Mouse (Mus musculus) granulocyte monocyte progenitor cell, adult 5-6 weeks (primary cell): ENCODE data around the gene Fasn. TPM values are rescaled to one million over a fixed set of nuclear protein-coding genes. Genes with fewer than 3 reads are reported as not detected.

ENCODE experiments used
- ATAC-seq: replicated peaks from 2 replicates; pipeline ENCODE4 v1.8.0; 2016; ENCODE audit warnings: mild to moderate bottlenecking, moderate TSS enrichment, inconsistent platforms; ENCODE audit not compliant: poor library complexity, severe bottlenecking
- total RNA-seq, 2 experiments: library from RNA; stranded (forward) in 1 of 2; stranded (reverse) in 1 of 2; fragments of 200-712, 200-1000 nt in 1 of 2; fragments of >200 nt in 1 of 2; fragmentation: Nextera tagmentation in 1 of 2; gene quantifications; 2 replicates each; pipeline ENCODE4 v1.2.3; 2014 to 2017

Gene Fasn
- total RNA-seq, 2 experiments from 2014 or later, result 59.7 to 79.3 TPM

- no peak for ATAC-seq
Measured at GRCm38 (mm10) chr11:120829757-120830532, 5.6 kb upstream of the Fasn start.

- ATAC-seq, result no peak
Measured at GRCm38 (mm10) chr11:120828416-120828815, 4.1 kb upstream of the Fasn start.

- ATAC-seq, result no peak
Measured at GRCm38 (mm10) chr11:120826016-120826953, 1.9 kb upstream of the Fasn start.

- ATAC-seq, result no peak
Measured at GRCm38 (mm10) chr11:120825289-120825863, 1.0 kb upstream of the Fasn start.

GRCm38 (mm10) chr11:120824787-120825288 is 491 bp upstream of the Fasn start:
- ATAC-seq, result no peak

GRCm38 (mm10) chr11:120823551-120823947 is 798 bp downstream of the Fasn start:
- peak; percentile 10 for ATAC-seq

- peak; percentile 19 for ATAC-seq
Measured at GRCm38 (mm10) chr11:120822831-120823550, 1.4 kb downstream of the Fasn start.

- ATAC-seq, result no peak
Measured at GRCm38 (mm10) chr11:120822321-120822720, 2.0 kb downstream of the Fasn start.

GRCm38 (mm10) chr11:120821076-120821922 is 3.0 kb downstream of the Fasn start:
- ATAC-seq, result no peak

- no peak for ATAC-seq
Measured at GRCm38 (mm10) chr11:120820546-120820945, 3.8 kb downstream of the Fasn start.

- no peak for ATAC-seq
Measured at GRCm38 (mm10) chr11:120819556-120819955, 4.8 kb downstream of the Fasn start.

- no peak for ATAC-seq
Measured at GRCm38 (mm10) chr11:120818251-120818650, 6.1 kb downstream of the Fasn start.

- no peak for ATAC-seq
Measured at GRCm38 (mm10) chr11:120817358-120817757, 7.0 kb downstream of the Fasn start.

GRCm38 (mm10) chr11:120812068-120812467 is 12.3 kb downstream of the Fasn start:
- no peak for ATAC-seq

GRCm38 (mm10) chr11:120808010-120808409 is 16.3 kb downstream of the Fasn start:
- no peak for ATAC-seq

GRCm38 (mm10) chr11:120805375-120806298 is 18.7 kb downstream of the Fasn start:
- no peak for ATAC-seq

GRCm38 (mm10) chr11:120804769-120805168 is 19.6 kb downstream of the Fasn start:
- ATAC-seq, result no peak

- ATAC-seq, result no peak
Measured at GRCm38 (mm10) chr11:120804274-120804673, 20.1 kb downstream of the Fasn start.
